Mouse (Mus musculus) small intestine, adult 2 months (tissue): ENCODE measurements at regions not wholly inside any gene's neighbourhood (a gene's known extent, or its start where the extent isn't known, plus 50 kb on each side); places are given as distances from the start of the nearest gene placed in this dataset.

Source experiments
- CTCF ChIP-seq: fragments of 200-500 bp; IDR thresholded peaks from 2 replicates; pipeline ENCODE4 v1.5.1; 2012; ENCODE audit warnings: low read depth, mild to moderate bottlenecking, control low read depth, inconsistent platforms, low read length, moderate library complexity, mixed read lengths; ENCODE audit not compliant: insufficient replicate concordance, insufficient read length; ENCODE audit errors: extremely low read depth
- POLR2A ChIP-seq: fragments of 200-500 bp; IDR thresholded peaks from 2 replicates; pipeline ENCODE4 v1.6.1; 2012; ENCODE audit warnings: low read depth, mild to moderate bottlenecking, control low read depth, inconsistent platforms, low read length, moderate library complexity

DNA sequence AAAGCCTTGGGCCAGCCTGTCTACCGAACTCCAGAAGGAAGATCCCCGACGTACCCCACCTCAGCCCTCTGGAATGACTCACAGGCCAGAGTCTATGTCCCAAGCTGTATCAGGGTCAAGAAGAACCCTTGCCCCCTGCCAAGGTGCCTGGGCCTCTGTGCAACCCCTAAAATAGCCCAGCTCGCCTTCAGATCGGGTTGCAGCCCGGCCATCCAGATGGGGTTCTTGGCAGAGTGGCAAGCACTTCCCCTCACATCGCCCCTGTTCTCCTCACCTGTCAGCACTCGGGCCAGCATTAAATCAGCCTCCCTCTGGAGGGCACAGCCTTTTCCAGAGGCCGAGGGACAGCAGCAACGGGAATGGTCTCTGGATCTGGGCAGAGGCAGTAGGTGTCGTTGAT is 83.2 kb upstream of the Wnt4 start:
- TF ChIP-seq CTCF: no peak
- no peak for TF ChIP-seq POLR2A
